Comparison of ENCODE assay signal across 8 mouse cellular contexts in the genomic region with DNA sequence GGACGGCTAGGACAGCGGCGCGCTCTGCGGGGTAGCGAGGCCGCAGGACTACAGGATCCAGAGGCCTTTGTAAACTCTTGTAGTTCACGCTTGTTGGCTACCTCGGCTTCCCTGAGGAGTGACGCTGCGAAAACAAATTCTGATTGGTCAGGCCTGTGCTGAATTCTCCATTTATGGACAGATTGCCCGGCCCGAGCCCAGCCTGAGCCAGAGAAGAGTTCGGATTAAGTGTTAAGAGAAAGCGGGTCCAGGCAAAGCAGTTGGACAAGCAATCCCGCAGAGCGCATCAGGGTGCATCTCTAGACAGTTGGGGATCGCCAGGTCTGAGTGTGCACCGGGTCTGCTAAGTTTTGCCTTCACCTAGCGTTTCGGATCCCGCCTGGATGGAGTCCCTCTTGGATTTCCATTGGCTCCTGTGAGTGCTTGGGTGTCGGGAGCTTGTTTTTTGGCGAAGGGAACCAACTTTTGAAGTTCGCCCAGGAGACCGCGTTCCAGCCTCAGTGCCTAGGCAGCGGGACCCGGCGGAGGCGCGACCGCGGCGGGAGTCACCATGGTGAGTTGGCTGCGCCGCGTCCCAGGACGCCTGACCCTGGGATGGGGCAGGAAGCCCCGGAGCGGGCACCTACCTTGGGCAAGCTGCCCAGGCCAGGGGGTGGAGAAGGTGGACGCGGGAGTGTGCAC. TPM values are rescaled to one million over a fixed set of nuclear protein-coding genes. Genes with fewer than 3 reads are reported as not detected.
A peak's percentile ranks its signal among the peaks of the same experiment; 100 is the strongest.
DNase-seq lines count a peak whose midpoint lies in the region; ATAC-seq lines count a peak whose summit lies in the region.

A gene (plus strand): TSS at position 200 of the 681 bp plus-strand sequence.

- no peaks in the 10 kb centered on the region for H3K36me3 ChIP-seq in hindbrain, embryonic 14.5 days (replicated peaks; ENCODE audit: control insufficient read depth, insufficient read depth)

- H3K9ac ChIP-seq in hindbrain, embryonic 14.5 days, result peak within 1 kb of the TSS; percentile 57

- ATAC-seq in hindbrain, embryonic 14.5 days (ENCODE audit: low FRiP score), result peak; percentile 95

- H3K4me1 ChIP-seq in hindbrain, embryonic 14.5 days (replicated peaks; ENCODE audit: control insufficient read depth, insufficient read depth, low read length), result peaks cover 13% of the 10 kb centered on the region; the same call in 1 of the 2 replicates

- peak within 1 kb of the TSS; percentile 97 for H3K4me2 ChIP-seq in hindbrain, embryonic 14.5 days (replicated peaks)

- DNase-seq in R1 (ENCODE audit: low read depth, low spot score), result peak; percentile 96
- DNase-seq in cerebellum, postnatal 14 days, result peak; percentile 84 to 88
- DNase-seq in frontal cortex, postnatal 36 days (ENCODE audit: low spot score in 2 of 2), result peak; percentile 89 to 96
- DNase-seq in hindbrain, embryonic 14.5 days (ENCODE audit: low spot score), result peak; percentile 89
- peak; percentile 68 to 77 for DNase-seq in layer of hippocampus, postnatal 25 days (ENCODE audit: extremely low spot score in 1 of 2, low spot score in 1 of 2)
- DNase-seq in lung, postnatal 14 days, result peak; percentile 90
- DNase-seq in ovary, postnatal 36 days (ENCODE audit: low spot score), result peak; percentile 85
- DNase-seq in thymus, postnatal 14 days, result peak; percentile 40

- peak within 1 kb of the TSS; percentile 57 for H3K4me3 ChIP-seq in hindbrain, embryonic 14.5 days (replicated peaks; ENCODE audit: low read length)

- peaks cover 4% of the 10 kb centered on the region; the same call in 1 of the 2 replicates for H3K27me3 ChIP-seq in hindbrain, embryonic 14.5 days (ENCODE audit: control insufficient read depth, insufficient read depth, low read length)

- no peaks in the 10 kb centered on the region for H3K9me3 ChIP-seq in hindbrain, embryonic 14.5 days (ENCODE audit: control insufficient read depth, low read length)

- under 1% methylated on average over 43 of the region's 43 CpGs for WGBS in hindbrain, embryonic 14.5 days

- peak within 1 kb of the TSS; percentile 43 for H3K27ac ChIP-seq in hindbrain, embryonic 14.5 days

RNA-seq across cellular contexts. Expression of the gene that starts here (rescaled TPM):
- polyA plus RNA-seq in hindbrain, embryonic 14.5 days (2014; fragmentation: Nextera tagmentation; extraction: Ambion mirVana), result 7.8 and 7.9 TPM in 2 replicates
- 1 to 10 TPM; 8.9 TPM for total RNA-seq in layer of hippocampus, postnatal 25 days (2021)

Comparison
In these comparisons a context has a peak if more than half of its experiments do, and no peak if none do; other contexts are left out.
1. Peak in every context shown above with its lines: DNase-seq, ATAC-seq, H3K4me3 ChIP-seq and H3K27ac ChIP-seq.
2. DNase-seq: peak in every context shown above with its lines; median percentile 96 in R1; 92 in frontal cortex, postnatal 36 days; 90 in lung, postnatal 14 days; 89 in hindbrain, embryonic 14.5 days; 86 in cerebellum, postnatal 14 days; 85 in ovary, postnatal 36 days; 72 in layer of hippocampus, postnatal 25 days; 40 in thymus, postnatal 14 days.